Mouse (Mus musculus) liver, embryonic 13.5 days (tissue): Measurements from ENCODE around the gene Rab8b. TPM values are rescaled to one million over a fixed set of nuclear protein-coding genes. Genes with fewer than 3 reads are reported as not detected.
"Not testable (repeated sequence)": the region's sequence is repeated elsewhere in the genome, so short reads cannot be mapped to it uniquely, and the experiment has no call there.

Source experiments
- ATAC-seq: fragments of 200-750 bp; cut with Nextera tagmentation; 2 replicates; pipeline ENCODE4 v1.8.0; 2017; ENCODE audit warnings: low read depth, mild to moderate bottlenecking, moderate number of reproducible peaks, moderate library complexity
- DNase-seq: peaks from one replicate; pipeline ENCODE4 v3.0.0; 2022
- H3K27ac ChIP-seq: fragments of 300-500 bp; sonication (generic); 2 replicates; pipeline ENCODE4 v1.5.1; 2015; ENCODE audit warnings: moderate library complexity, mild to moderate bottlenecking, inconsistent platforms
- H3K27me3 ChIP-seq: fragments of 300-500 bp; sonication (generic); 2 replicates; pipeline ENCODE4 v1.6.1; 2015; ENCODE audit warnings: mild to moderate bottlenecking, inconsistent platforms
- H3K36me3 ChIP-seq: fragments of 300-500 bp; sonication (generic); 2 replicates; pipeline ENCODE4 v1.6.1; 2015; ENCODE audit warnings: mild to moderate bottlenecking, inconsistent platforms
- H3K4me1 ChIP-seq: fragments of 300-500 bp; sonication (generic); replicated peaks from 2 replicates; pipeline ENCODE4 v1.6.1; 2015; ENCODE audit warnings: inconsistent platforms
- H3K4me2 ChIP-seq: fragments of 300-500 bp; sonication (generic); 2 replicates; pipeline ENCODE4 v1.6.1; 2015; ENCODE audit warnings: inconsistent platforms, mild to moderate bottlenecking, moderate library complexity
- H3K4me3 ChIP-seq: fragments of 300-500 bp; sonication (generic); replicated peaks from 2 replicates; pipeline ENCODE4 v1.5.1; 2015; ENCODE audit warnings: mild to moderate bottlenecking, inconsistent platforms
- H3K9ac ChIP-seq: fragments of 300-500 bp; sonication (generic); 2 replicates; pipeline ENCODE4 v1.6.1; 2015; ENCODE audit warnings: mild to moderate bottlenecking, inconsistent platforms
- H3K9me3 ChIP-seq: fragments of 300-500 bp; sonication (generic); replicated peaks from 2 replicates; pipeline ENCODE4 v1.6.1; 2016; ENCODE audit warnings: inconsistent platforms
- WGBS: fragments of 180-500 bp; shearing (Covaris S2); methylation state at CpG from one replicate; pipeline ENCODE4 v1.1.7; 2015; ENCODE audit not compliant: insufficient replicate concordance; 5-methylcytosine and 5-hydroxymethylcytosine counted together
- polyA plus RNA-seq: library from polyadenylated mRNA; unstranded; fragments of >200 nt; fragmentation: Nextera tagmentation; extraction: Ambion mirVana; gene quantifications from 2 replicates; pipeline ENCODE4 v1.2.1, GENCODE M21; 2015

The Rab8b gene
- polyA plus RNA-seq, 1 experiment from 2014 or later: 30.9 TPM

GRCm38 (mm10) chr9:66833851-66834250 is 85.6 kb downstream of the Rab8b start:
- peak overlapping the region; percentile 63 for H3K4me3 ChIP-seq
- H3K4me2 ChIP-seq: peak overlapping the region; percentile 89
- H3K9ac ChIP-seq: peak overlapping the region; percentile 57
- 0 out of 2 replicates have a peak, but pooled peaks cover 7% of the 10 kb centered on the region for H3K27me3 ChIP-seq
- WGBS: 39% methylated on average over 7 of the region's 7 CpGs
- no peak overlapping the region for H3K27ac ChIP-seq
- H3K9me3 ChIP-seq: no peaks in the 10 kb centered on the region
- DNase-seq: no peak
- peaks cover 23% of the 10 kb centered on the region for H3K4me1 ChIP-seq
- no peaks in the 10 kb centered on the region for H3K36me3 ChIP-seq
- no peak for ATAC-seq

- H3K9me3 ChIP-seq: no peaks in the 10 kb centered on the region
- H3K4me3 ChIP-seq: no peak overlapping the region
- H3K36me3 ChIP-seq: no peaks in the 10 kb centered on the region
- H3K4me1 ChIP-seq: peaks cover 21% of the 10 kb centered on the region
- ATAC-seq: no peak
- DNase-seq: no peak
- WGBS: 26% methylated on average over 4 of the region's 4 CpGs
- H3K27ac ChIP-seq: no peak overlapping the region
- 0 out of 2 replicates have a peak, but pooled peaks cover 7% of the 10 kb centered on the region for H3K27me3 ChIP-seq
- H3K4me2 ChIP-seq: no peak overlapping the region
- no peak overlapping the region for H3K9ac ChIP-seq
These were observed 87.0 kb downstream of the Rab8b start for GRCm38 (mm10) chr9:66832366-66832908.

GRCm38 (mm10) chr9:66825990-66826389 is 93.5 kb downstream of the Rab8b start:
- no peak overlapping the region for H3K4me2 ChIP-seq
- ATAC-seq (no peak), DNase-seq (no peak)

GRCm38 (mm10) chr9:66822255-66822654 is 97.2 kb downstream of the Rab8b start:
- no CpG with 5 or more reads among the region's 5 CpGs for WGBS
- H3K9ac ChIP-seq, H3K36me3 ChIP-seq, H3K4me1 ChIP-seq, H3K9me3 ChIP-seq, DNase-seq, H3K27ac ChIP-seq, H3K4me3 ChIP-seq, H3K27me3 ChIP-seq, ATAC-seq, H3K4me2 ChIP-seq: not testable (repeated sequence)

More at GRCm38 (mm10) chr9:66825990-66826389, 93.5 kb downstream of the Rab8b start:
- no peaks in the 10 kb centered on the region for H3K27me3 ChIP-seq
- H3K4me1 ChIP-seq: no peaks in the 10 kb centered on the region
- H3K9me3 ChIP-seq: no peaks in the 10 kb centered on the region
- H3K9ac ChIP-seq: no peak overlapping the region
- H3K4me3 ChIP-seq: no peak overlapping the region
- no peak overlapping the region for H3K27ac ChIP-seq
- 31% methylated on average over 1 of the region's 1 CpGs for WGBS
- no peaks in the 10 kb centered on the region for H3K36me3 ChIP-seq

- H3K36me3 ChIP-seq: no peaks in the 10 kb centered on the region
- no peaks in the 10 kb centered on the region for H3K9me3 ChIP-seq
- no peak overlapping the region for H3K27ac ChIP-seq
- no peak overlapping the region for H3K4me2 ChIP-seq
- no peaks in the 10 kb centered on the region for H3K27me3 ChIP-seq
- no peaks in the 10 kb centered on the region for H3K4me1 ChIP-seq
- no peak for DNase-seq
- WGBS: 49% methylated on average over 5 of the region's 5 CpGs
- no peak overlapping the region for H3K9ac ChIP-seq
- no peak overlapping the region for H3K4me3 ChIP-seq
- no peak for ATAC-seq
These were observed 98.5 kb downstream of the Rab8b start for GRCm38 (mm10) chr9:66820996-66821395.

GRCm38 (mm10) chr9:66813392-66813791 is 106.1 kb downstream of the Rab8b start:
- ATAC-seq (no peak), DNase-seq (no peak)
- Histone ChIP-seq H3K4me3 (no peak overlapping the region), H3K9ac (no peak overlapping the region), H3K9me3 (no peaks in the 10 kb centered on the region), H3K4me1 (no peaks in the 10 kb centered on the region), H3K4me2 (no peak overlapping the region), H3K36me3 (no peaks in the 10 kb centered on the region), H3K27me3 (peaks cover 12% of the 10 kb centered on the region; the same call in 1 of the 2 replicates), H3K27ac (no peak overlapping the region)
- 55% methylated on average over 2 of the region's 2 CpGs for WGBS

- H3K27me3 ChIP-seq: peaks cover 64% of the 10 kb centered on the region
These were observed 113.5 kb downstream of the Rab8b start for GRCm38 (mm10) chr9:66805951-66806350.

GRCm38 (mm10) chr9:66801947-66802346 is 117.5 kb downstream of the Rab8b start:
- DNase-seq (no peak), ATAC-seq (peak; percentile 50; the same call in 1 of the 2 replicates)
- Histone ChIP-seq H3K9ac (no peak overlapping the region), H3K27me3 (peaks cover 42% of the 10 kb centered on the region), H3K36me3 (no peaks in the 10 kb centered on the region), H3K4me2 (peak overlapping the region; percentile 28), H3K9me3 (no peaks in the 10 kb centered on the region), H3K4me1 (peaks cover 17% of the 10 kb centered on the region), H3K4me3 (no peak overlapping the region), H3K27ac (no peak overlapping the region)
- 27% methylated on average over 12 of the region's 12 CpGs for WGBS

More at GRCm38 (mm10) chr9:66805951-66806350, 113.5 kb downstream of the Rab8b start:
- not testable (repeated sequence) for H3K9me3 ChIP-seq, ATAC-seq, DNase-seq, H3K36me3 ChIP-seq, H3K27ac ChIP-seq, H3K9ac ChIP-seq
- 4% methylated on average over 32 of the region's 37 CpGs for WGBS
- Histone ChIP-seq H3K4me2 (peak overlapping the region; percentile 51), H3K4me1 (peaks cover 16% of the 10 kb centered on the region), H3K4me3 (peak overlapping the region; percentile 27)

- DNase-seq (no peak), ATAC-seq (no peak)
- Histone ChIP-seq H3K4me1 (peaks cover 22% of the 10 kb centered on the region), H3K9ac (peak within 1 kb of the TSS; percentile 64; the same call in 1 of the 2 replicates), H3K9me3 (no peaks in the 10 kb centered on the region), H3K4me2 (peak within 1 kb of the TSS; percentile 92), H3K27me3 (peaks cover 24% of the 10 kb centered on the region), H3K27ac (no peak within 1 kb of the TSS), H3K4me3 (peak within 1 kb of the TSS; percentile 66), H3K36me3 (no peaks in the 10 kb centered on the region)
- 67% methylated on average over 5 of the region's 5 CpGs for WGBS
These were observed 122.7 kb downstream of the Rab8b start, which contains the start of gene Gm10647 for GRCm38 (mm10) chr9:66796739-66797138. Gene Gm10647, plus strand, starts transcription at chr9:66797039.

- ATAC-seq: peak; percentile 97
- Histone ChIP-seq H3K27me3 (peaks cover 20% of the 10 kb centered on the region), H3K27ac (peak within 1 kb of the TSS; percentile 73), H3K4me2 (peak within 1 kb of the TSS; percentile 92), H3K9ac (peak within 1 kb of the TSS; percentile 64), H3K9me3 (no peaks in the 10 kb centered on the region), H3K4me1 (peaks cover 21% of the 10 kb centered on the region), H3K4me3 (peak within 1 kb of the TSS; percentile 66), H3K36me3 (no peaks in the 10 kb centered on the region)
- peak; percentile 98 for DNase-seq
- WGBS: under 1% methylated on average over 42 of the region's 42 CpGs
These were observed 123.8 kb downstream of the Rab8b start, which contains the start of gene Aph1b for GRCm38 (mm10) chr9:66795464-66796324. Gene Aph1b, minus strand, starts transcription at chr9:66795490.

- no peaks in the 10 kb centered on the region for H3K9me3 ChIP-seq
- peak overlapping the region; percentile 92 for H3K4me2 ChIP-seq
- H3K4me1 ChIP-seq: peaks cover 21% of the 10 kb centered on the region
- H3K36me3 ChIP-seq: no peaks in the 10 kb centered on the region
- peaks cover 20% of the 10 kb centered on the region for H3K27me3 ChIP-seq
- H3K9ac ChIP-seq: peak overlapping the region; percentile 64
- ATAC-seq (no peak), DNase-seq (no peak)
- peak overlapping the region; percentile 66 for H3K4me3 ChIP-seq
- WGBS: 5% methylated on average over 43 of the region's 43 CpGs
- no peak overlapping the region for H3K27ac ChIP-seq
These were observed 124.6 kb downstream of the Rab8b start for GRCm38 (mm10) chr9:66794629-66795463.
